Mouse (Mus musculus) lung, postnatal 0 days (tissue): ENCODE measurements around the gene Abcf2.

Experiments
- CTCF ChIP-seq: IDR thresholded peaks from 2 replicates; pipeline ENCODE4 v1.5.1; 2016; ENCODE audit warnings: antibody characterized with exemption, mild to moderate bottlenecking
- EP300 ChIP-seq: IDR thresholded peaks from 2 replicates; pipeline ENCODE4 v1.6.1; 2016; ENCODE audit warnings: antibody characterized with exemption, mild to moderate bottlenecking, control low read depth

DNA sequence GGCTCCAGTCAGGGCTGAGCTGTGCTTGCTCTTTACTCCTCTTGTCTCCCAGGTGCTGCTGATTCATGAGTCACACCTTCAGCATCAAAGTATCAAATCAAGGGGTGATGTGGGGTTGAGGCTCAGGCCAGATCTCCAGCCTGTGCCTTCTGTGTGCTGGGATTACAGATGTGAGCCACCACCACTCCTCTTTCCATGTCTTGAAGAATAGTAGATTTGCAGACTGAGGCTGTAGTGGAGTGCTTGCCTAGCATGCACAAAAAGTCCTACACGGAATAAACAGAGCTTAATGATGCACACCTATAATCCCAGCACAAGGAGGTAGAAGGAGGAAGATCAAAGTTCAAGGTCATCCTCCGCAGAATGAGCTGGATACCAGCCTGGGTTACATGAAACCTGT, 20.6 kb downstream of the Abcf2 start, which contains the start of gene 4931409K22Rik:
- TF ChIP-seq CTCF: no peak
- no peak for TF ChIP-seq EP300
